Mouse (Mus musculus) megakaryocyte, embryonic 14.5 days (primary cell): ENCODE measurements at regions not wholly inside any gene's neighbourhood (a gene's known extent, or its start where the extent isn't known, plus 50 kb on each side); places are given as distances from the start of the nearest gene placed in this dataset.

ENCODE experiments used
- H3K27me3 ChIP-seq: replicated peaks from 2 replicates; pipeline ENCODE3; 2012; ENCODE audit warnings: inconsistent platforms
- H3K36me3 ChIP-seq: replicated peaks from 2 replicates; pipeline ENCODE3; 2012; ENCODE audit warnings: low read length, inconsistent platforms, mixed read lengths
- H3K4me1 ChIP-seq: 2 replicates; pipeline ENCODE4 v1.6.1; 2012; ENCODE audit warnings: inconsistent platforms
- H3K4me3 ChIP-seq: replicated peaks from 2 replicates; pipeline ENCODE3; 2012; ENCODE audit warnings: moderate library complexity, mild to moderate bottlenecking, inconsistent platforms
- H3K9me3 ChIP-seq: 2 replicates; pipeline ENCODE4 v1.6.1; 2012; ENCODE audit warnings: inconsistent platforms
- FLI1 ChIP-seq: IDR thresholded peaks from 2 replicates; pipeline ENCODE4 v1.6.1; 2012; ENCODE audit warnings: low read length, inconsistent platforms, mixed read lengths
- GATA1 ChIP-seq: IDR thresholded peaks from 3 replicates; pipeline ENCODE4 v1.6.1; 2012; ENCODE audit warnings: mixed read lengths, low read length, inconsistent platforms, borderline replicate concordance

DNA sequence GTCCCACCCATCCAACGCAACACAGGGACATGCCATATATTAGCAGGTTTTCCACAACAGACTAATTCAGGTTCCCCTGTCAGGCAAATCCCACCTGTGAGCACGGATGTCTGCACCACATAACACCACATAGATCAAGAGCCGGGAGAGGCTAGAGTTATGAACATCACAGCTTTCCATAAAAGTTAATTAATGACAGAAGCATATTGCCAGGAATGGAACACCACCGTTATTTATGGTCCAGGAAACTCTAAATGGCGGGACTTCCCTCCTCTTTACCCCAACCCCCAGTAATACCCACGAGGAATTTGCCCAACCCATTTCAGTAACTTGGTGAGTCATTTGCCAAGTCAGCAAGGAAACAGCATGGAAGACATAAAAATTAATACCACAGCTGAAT is 314.3 kb downstream of the Lnpk start:
- peaks cover 4% of the 10 kb centered on the region; the same call in 1 of the 2 replicates for H3K9me3 ChIP-seq
- H3K27me3 ChIP-seq: no peaks in the 10 kb centered on the region
- H3K4me3 ChIP-seq: no peak overlapping the region
- H3K4me1 ChIP-seq: no peaks in the 10 kb centered on the region
- H3K36me3 ChIP-seq: no peaks in the 10 kb centered on the region
- TF ChIP-seq FLI1 (no peak), GATA1 (no peak)

DNA sequence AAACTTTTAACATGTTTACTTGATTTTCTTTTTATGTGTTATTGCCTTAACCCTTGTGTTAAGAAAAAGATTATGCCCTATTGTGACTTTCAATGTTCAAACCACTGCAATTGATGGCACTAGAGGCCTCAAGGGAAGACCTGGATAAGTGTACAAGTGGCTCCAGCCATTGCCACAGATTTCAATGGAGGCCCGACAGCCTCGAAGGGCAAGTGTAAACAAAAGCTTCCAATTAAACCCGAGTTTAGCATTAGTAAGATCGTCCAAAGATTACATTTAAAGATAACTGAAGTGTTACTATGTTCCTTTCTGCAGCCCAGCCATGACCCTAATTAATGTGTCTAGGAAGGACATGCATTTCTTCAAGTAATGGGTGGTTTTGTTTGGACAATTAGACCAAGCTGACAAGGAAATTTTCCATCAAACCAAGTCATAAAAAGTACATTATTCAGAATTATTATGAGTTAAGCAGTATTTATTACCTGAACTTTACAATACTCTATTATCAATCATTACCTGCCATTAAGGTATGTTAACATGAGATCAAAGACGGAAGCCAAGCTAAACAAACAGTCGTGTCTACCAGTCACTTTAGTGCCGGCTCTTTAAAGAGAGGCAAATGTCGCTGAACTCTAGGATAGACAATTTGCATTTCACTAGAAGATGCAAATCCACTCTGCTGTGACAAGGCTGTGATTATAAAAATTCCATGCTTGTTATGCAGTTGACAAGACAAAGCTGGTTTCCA is 322.0 kb downstream of the Lnpk start:
- H3K36me3 ChIP-seq: no peaks in the 10 kb centered on the region
- H3K9me3 ChIP-seq: no peaks in the 10 kb centered on the region
- no peak overlapping the region for H3K4me3 ChIP-seq
- H3K4me1 ChIP-seq: no peaks in the 10 kb centered on the region
- no peaks in the 10 kb centered on the region for H3K27me3 ChIP-seq
- no peak for TF ChIP-seq GATA1
- TF ChIP-seq FLI1: no peak

DNA sequence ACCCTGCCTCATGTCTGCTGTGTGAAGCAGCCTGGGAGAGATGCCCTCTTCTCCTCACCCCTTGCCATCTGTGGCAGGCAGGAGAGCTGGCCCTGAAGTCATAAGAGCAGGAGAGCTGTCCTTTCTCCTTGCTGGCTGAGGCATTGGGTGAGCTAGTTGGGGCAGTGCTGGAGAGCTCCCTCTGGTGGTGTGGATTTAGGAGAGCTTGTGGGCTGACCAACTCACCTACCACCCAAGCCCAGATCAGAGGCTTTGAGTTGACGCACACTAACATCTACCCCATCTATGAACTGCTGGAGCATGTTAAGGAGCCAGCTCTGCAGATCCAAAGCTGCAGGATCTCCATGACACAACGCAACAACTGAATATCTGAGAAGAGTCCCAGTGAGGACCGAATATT is 331.7 kb downstream of the Lnpk start:
- no peaks in the 10 kb centered on the region for H3K4me1 ChIP-seq
- peaks cover 10% of the 10 kb centered on the region for H3K9me3 ChIP-seq
- TF ChIP-seq GATA1 (no peak), FLI1 (no peak)
- no peak overlapping the region for H3K4me3 ChIP-seq
- no peaks in the 10 kb centered on the region for H3K36me3 ChIP-seq
- H3K27me3 ChIP-seq: peaks cover 1% of the 10 kb centered on the region

DNA sequence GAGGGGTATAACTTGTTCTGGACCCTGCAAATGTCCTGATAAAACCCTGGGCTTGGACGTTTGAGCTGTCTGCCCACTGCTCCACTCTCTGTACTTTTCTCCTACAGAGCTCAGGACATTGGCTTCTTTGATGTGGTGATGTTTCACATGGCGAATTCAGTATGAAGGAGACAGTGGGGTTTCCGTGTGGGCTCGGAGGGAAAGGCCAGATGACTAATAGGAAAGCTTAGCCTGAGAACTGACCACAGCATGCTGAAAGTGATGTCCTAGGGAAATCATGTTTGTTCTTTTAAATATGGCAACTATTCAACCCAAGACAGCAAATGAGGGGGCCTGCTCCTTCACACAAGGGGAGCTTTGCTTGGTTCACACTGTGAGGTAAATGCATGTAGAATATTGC is 332.6 kb downstream of the Lnpk start:
- H3K4me1 ChIP-seq: no peaks in the 10 kb centered on the region
- H3K36me3 ChIP-seq: no peaks in the 10 kb centered on the region
- H3K9me3 ChIP-seq: peaks cover 10% of the 10 kb centered on the region
- TF ChIP-seq GATA1: no peak
- TF ChIP-seq FLI1: no peak
- H3K4me3 ChIP-seq: no peak overlapping the region
- H3K27me3 ChIP-seq: peaks cover 1% of the 10 kb centered on the region

DNA sequence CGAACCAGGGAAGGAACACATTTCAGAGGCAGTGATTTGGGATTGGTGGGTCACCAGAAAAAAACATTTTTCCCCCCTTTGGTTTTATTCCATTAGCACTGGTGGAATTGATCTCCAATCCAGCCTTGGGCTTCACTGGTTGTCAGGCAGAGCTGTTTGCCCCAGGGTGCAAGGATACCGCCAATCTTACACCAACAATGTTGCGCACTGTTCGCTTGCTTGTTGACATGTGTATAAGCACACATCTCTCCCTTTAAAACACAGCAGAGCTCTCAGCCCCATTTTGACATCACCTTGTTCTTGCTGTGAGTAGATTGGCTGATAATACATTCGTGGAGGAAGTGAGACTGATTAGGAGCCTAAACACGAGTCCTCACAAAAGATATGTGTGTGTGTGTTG is 333.1 kb upstream of the Atp5g3 start:
- no peaks in the 10 kb centered on the region for H3K4me1 ChIP-seq
- H3K9me3 ChIP-seq: peaks cover 5% of the 10 kb centered on the region; the same call in 1 of the 2 replicates
- no peaks in the 10 kb centered on the region for H3K36me3 ChIP-seq
- TF ChIP-seq GATA1 (no peak), FLI1 (no peak)
- H3K4me3 ChIP-seq: no peak overlapping the region
- H3K27me3 ChIP-seq: peaks cover 1% of the 10 kb centered on the region

DNA sequence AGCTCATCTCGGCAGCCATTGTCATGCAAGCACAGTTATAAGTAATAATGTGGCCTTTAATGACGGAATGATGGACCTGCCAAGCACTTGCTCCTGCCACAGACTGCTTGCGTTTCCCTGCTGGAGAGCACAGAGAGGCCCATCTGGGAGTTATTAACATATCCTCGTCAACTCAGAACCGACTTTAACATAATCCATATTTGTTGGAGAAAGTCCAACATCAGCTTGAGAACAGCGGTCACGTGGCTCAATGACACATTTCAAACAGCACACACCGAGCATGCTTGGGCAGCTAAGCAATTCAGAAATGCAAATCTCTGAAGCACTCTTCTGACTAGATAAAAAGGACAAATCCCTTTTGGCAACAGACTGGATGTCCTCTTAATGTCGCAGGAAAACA is 332.7 kb upstream of the Atp5g3 start:
- TF ChIP-seq FLI1 (no peak), GATA1 (no peak)
- Histone ChIP-seq H3K4me1 (no peaks in the 10 kb centered on the region), H3K9me3 (peaks cover 5% of the 10 kb centered on the region; the same call in 1 of the 2 replicates), H3K36me3 (no peaks in the 10 kb centered on the region), H3K4me3 (no peak overlapping the region), H3K27me3 (peaks cover 1% of the 10 kb centered on the region)

DNA sequence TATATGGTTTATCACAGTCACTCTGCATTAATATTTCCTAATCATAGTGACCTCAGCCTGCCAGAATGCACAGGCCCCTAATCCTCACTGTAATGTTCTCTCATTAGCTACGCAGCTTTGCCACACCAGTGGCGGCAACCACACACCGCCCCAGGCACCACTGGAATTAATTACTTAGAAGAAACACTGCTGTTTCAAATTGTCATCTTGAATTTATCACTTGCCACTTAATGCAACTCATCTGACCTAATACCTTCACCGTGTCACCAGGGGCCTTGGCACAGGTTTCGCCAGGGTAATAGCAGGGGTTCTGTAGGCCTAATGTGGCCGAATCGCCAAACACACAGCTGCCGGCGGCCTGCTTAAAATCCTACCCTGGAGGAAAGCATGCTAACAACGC is 328.5 kb upstream of the Atp5g3 start:
- H3K9me3 ChIP-seq: peaks cover 4% of the 10 kb centered on the region; the same call in 1 of the 2 replicates
- H3K4me3 ChIP-seq: no peak overlapping the region
- H3K27me3 ChIP-seq: no peaks in the 10 kb centered on the region
- H3K4me1 ChIP-seq: no peaks in the 10 kb centered on the region
- no peaks in the 10 kb centered on the region for H3K36me3 ChIP-seq
- TF ChIP-seq GATA1: no peak
- TF ChIP-seq FLI1: no peak

DNA sequence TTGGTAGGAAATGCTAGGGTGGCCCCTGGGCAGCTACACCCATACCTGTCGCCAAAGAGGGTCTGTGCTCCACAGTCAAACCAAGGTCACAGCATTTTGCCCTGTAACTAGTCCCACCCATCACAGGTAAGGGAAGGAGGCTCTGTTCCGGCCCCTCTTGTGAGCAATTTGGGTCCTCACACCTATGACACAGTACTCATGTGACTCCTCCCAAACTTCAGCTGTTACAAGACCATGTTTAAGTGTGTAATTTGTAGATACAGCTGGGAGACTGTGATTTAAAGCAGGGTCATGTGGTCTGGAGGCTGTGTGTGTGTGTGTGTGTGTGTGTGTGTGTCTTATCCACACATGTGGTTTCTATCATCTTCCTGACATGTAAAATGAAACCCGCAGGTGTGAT is 306.3 kb upstream of the Atp5g3 start:
- no peak overlapping the region for H3K4me3 ChIP-seq
- 0 out of 2 replicates have a peak, but pooled peaks cover 4% of the 10 kb centered on the region for H3K9me3 ChIP-seq
- TF ChIP-seq GATA1 (no peak), FLI1 (no peak)
- no peaks in the 10 kb centered on the region for H3K36me3 ChIP-seq
- H3K27me3 ChIP-seq: no peaks in the 10 kb centered on the region
- H3K4me1 ChIP-seq: no peaks in the 10 kb centered on the region

DNA sequence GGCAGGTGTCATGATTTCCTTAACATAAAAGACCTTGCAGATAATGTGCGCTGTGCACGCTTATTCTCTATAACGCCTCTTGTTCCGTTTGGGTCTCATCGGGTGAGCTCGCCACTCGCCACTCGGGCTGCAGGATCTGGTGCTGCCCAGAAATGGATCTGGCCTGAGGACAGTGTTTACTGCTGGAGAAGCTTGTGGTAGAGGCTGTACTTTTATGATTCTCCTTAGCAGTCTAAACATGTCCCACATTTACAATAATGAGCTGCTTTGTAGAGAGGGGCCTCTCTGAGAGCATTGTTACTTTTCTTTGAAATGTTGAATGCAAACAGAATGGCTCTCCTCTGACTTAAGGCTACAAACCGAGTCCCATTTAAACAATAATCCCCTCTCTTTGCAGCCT is 299.1 kb upstream of the Atp5g3 start:
- Histone ChIP-seq H3K27me3 (no peaks in the 10 kb centered on the region), H3K36me3 (no peaks in the 10 kb centered on the region), H3K9me3 (peaks cover 8% of the 10 kb centered on the region; the same call in 1 of the 2 replicates), H3K4me1 (no peaks in the 10 kb centered on the region), H3K4me3 (no peak overlapping the region)
- TF ChIP-seq FLI1 (no peak), GATA1 (no peak)

DNA sequence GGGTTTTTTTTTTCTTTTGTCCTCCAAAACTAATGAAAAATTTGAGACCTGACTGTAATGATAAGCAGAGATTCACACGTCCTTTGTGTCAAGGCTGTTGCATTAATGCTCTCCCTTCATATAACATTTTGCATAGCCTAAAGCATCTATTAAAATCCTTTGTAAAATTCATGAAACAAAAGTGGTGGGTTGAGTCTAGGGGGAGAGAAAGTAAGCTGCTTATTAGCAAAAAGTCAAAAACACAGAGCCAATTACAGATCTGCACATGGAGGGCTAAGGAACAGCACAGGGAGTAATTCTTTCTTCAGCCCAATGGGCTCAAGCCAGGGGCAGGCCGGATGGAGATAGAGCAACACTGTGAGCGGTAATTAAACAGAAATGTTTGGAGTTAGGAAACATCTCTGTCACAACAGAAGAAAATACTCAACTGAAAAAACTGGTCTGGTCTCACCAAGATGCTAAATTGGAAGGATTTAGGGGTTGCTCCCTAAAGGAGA is 298.3 kb upstream of the Atp5g3 start:
- no peak for TF ChIP-seq FLI1
- no peak for TF ChIP-seq GATA1

More for the DNA sequence above, 298.3 kb upstream of the Atp5g3 start:
- Histone ChIP-seq H3K4me3 (no peak overlapping the region), H3K36me3 (no peaks in the 10 kb centered on the region), H3K4me1 (no peaks in the 10 kb centered on the region), H3K9me3 (peaks cover 14% of the 10 kb centered on the region), H3K27me3 (no peaks in the 10 kb centered on the region)
